Mouse (Mus musculus): ENCODE results near the gene Zgpat. TPM values are rescaled to one million over a fixed set of nuclear protein-coding genes. Genes with fewer than 3 reads are reported as not detected.

The Zgpat gene
- total RNA-seq, 2 experiments from 2014 or later: 17.6 to 22.3 TPM

DNA sequence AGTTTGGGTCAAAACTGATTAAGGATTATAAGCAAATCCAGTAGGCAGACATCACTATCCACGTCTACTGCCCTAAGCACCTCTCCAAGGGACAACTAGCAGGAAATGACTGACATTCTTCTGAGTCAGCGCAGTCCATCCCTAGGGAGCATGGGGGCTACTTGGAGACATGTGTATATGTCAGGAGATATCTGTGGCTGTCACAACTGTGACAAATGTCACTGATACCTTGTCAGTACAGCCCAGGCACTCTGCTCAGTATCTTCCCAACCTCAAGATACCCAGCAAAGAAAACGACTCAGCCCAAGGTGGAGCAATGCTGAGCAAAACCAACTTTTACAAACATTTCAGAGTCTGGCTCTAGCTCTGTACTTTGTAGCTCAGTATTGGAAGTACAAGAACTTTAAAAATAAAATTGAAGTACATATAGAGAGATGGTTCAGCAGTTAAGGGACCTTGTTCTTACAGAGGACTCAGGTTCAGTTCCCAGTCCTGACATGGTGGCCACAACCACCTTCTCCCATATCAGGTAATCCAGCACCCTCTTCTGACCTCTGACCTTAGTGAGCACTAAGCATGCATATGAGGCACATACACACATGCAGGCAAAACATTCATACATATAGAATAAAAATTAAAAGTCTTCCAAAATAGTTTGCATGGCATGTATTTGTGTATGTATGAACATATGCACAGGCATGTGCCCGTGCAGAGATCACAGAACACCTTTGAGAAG lies 56.3 kb downstream of the Zgpat start:
- intact Hi-C loops (cut with DNase I): no loop called here
- DNase-seq: no peak

DNA sequence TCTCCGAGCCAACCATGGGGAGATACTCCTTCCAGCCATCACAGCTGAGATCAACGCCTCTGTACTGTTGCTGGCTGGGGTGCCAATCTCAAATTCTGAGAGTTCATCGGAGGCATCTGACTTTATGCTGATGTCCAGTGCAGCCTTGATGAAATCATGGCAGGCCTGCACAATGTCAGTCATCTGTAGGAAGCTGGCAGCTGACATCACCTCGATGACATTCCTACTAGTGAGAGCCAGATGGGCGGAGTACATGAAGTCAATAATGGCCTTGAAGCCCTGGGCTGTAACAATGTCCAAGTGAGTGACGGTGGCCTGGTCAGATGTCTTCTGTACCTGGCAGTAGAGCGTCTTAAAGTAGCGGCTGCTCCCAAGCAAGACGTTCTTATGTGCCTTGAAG lies 59.1 kb downstream of the Zgpat start:
- DNase-seq: no peak
- intact Hi-C loops (cut with DNase I): no loop called here

Other genes starting within 250 kb of the Zgpat start
- not detected for gene Kcnq2, start 229.6 kb upstream of the Zgpat start, total RNA-seq (2021)
- gene Eef1a2, start 207.9 kb upstream of the Zgpat start, total RNA-seq (2021): 1,000 to 10,000 TPM; 1,480 to 1,577 TPM
- gene Ppdpf, start 177.7 kb upstream of the Zgpat start, total RNA-seq (2021): 10 to 100 TPM; 49.4 to 52.6 TPM
- under 1 TPM in 1 of 2 experiments, not detected in 1; 0.05 TPM for gene Ptk6, start 162.1 kb upstream of the Zgpat start, total RNA-seq (2021)
- under 1 TPM; 0.14 to 0.49 TPM for gene Srms, start 151.7 kb upstream of the Zgpat start, total RNA-seq (2021)
- gene Fndc11, start 144.9 kb upstream of the Zgpat start, total RNA-seq (2021): under 1 TPM in 1 of 2 experiments, not detected in 1; 0.22 TPM
- 10 to 100 TPM in 1 of 2 experiments, 1 to 10 TPM in 1; 9.9 to 11.5 TPM for gene Helz2, start 122.9 kb upstream of the Zgpat start, total RNA-seq (2021)
- gene Gmeb2, start 76.9 kb upstream of the Zgpat start, total RNA-seq (2021): 1 to 10 TPM; 9.0 to 9.6 TPM
- gene Stmn3, start 50.4 kb upstream of the Zgpat start, total RNA-seq (2021): under 1 TPM; 0.38 to 0.53 TPM
- 10 to 100 TPM in 1 of 2 experiments, 1 to 10 TPM in 1; 9.3 to 10.1 TPM for gene Rtel1, start 45.2 kb upstream of the Zgpat start, total RNA-seq (2021)
- gene Arfrp1, start 476 bp downstream of the Zgpat start, total RNA-seq (2021): 10 to 100 TPM; 52.2 to 55.4 TPM
- gene Lime1, start 15.2 kb downstream of the Zgpat start, total RNA-seq (2021): 1 to 10 TPM; 5.1 to 6.7 TPM
- gene Zbtb46, start 94.5 kb downstream of the Zgpat start, total RNA-seq (2021): 10 to 100 TPM; 12.4 to 12.9 TPM
- not detected for gene Abhd16b, start 128.3 kb downstream of the Zgpat start, total RNA-seq (2021)
- gene Tpd52l2, start 132.2 kb downstream of the Zgpat start, total RNA-seq (2021): 10 to 100 TPM; 62.9 to 67.7 TPM
- 10 to 100 TPM; 58.4 to 68.6 TPM for gene Dnajc5, start 155.6 kb downstream of the Zgpat start, total RNA-seq (2021)
- gene Uckl1, start 220.0 kb downstream of the Zgpat start, total RNA-seq (2021): 10 to 100 TPM; 36.6 to 47.4 TPM
- 10 to 100 TPM; 36.0 to 38.3 TPM for gene Prpf6, start 226.9 kb downstream of the Zgpat start, total RNA-seq (2021)
- gene Zfp512b, start 227.9 kb downstream of the Zgpat start, total RNA-seq (2021): 10 to 100 TPM; 16.6 to 18.0 TPM
- gene Samd10, start 234.3 kb downstream of the Zgpat start, total RNA-seq (2021): 1 to 10 TPM; 2.3 to 2.4 TPM